Mouse (Mus musculus) frontal cortex, postnatal 10 days (tissue): Measurements from ENCODE around the gene Slc9c1.
"Not testable (repeated sequence)": the region's sequence is repeated elsewhere in the genome, so short reads cannot be mapped to it uniquely, and the experiment has no call there.

ENCODE experiments used
- DNase-seq, 2 experiments: peaks; one replicate each; pipeline ENCODE4 v3.0.0; 2022; ENCODE audit warnings: low spot score in 2 of 2, mixed read lengths in 1 of 2

Gene Slc9c1

DNA sequence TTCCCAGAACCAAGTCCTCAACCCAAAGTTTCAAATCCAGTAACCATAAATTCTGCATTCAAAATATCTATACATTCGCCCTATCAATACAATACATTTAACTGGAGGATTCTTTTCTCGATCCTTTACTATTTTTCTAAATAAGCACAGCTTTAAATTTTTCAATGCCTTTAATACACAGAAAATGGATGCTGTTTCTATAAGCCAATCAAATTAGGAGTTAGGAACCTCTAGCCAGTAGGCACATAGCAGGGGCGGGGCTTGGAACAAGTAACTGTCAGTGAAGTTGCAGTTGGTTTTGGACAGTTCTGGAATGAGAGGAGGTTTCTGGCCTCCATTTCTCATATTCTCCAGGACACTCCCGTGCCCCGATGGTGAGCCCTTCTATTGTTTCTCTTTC lies at the start of gene Slc9c1:
Slc9c1 (plus strand) TSS at position 301 of the 400 bp plus-strand sequence.
- no peak for DNase-seq

DNA sequence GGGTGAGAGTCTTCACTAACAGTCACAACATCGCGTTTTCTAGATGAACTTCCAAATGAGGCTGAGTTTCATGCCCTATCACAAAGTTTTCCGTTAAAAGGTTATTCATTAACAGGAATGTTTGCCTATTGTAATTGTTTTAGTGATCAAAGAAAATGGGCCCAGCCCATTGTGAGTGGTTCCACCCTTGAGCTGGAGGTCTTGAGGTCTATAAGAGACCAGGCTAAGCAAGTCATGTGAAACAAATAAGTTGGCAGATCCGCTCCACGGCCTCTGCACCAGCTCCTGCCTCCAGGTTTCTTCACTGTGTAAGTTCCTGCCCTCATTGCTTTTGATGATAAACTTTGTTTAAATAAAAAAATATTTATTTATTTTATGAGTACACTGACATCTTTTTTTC lies 42.2 kb upstream of the Slc9c1 start, which contains the start of gene Gm609:
Gm609 (minus strand) TSS at position 43 of the 400 bp plus-strand sequence.
- DNase-seq = no peak

DNA sequence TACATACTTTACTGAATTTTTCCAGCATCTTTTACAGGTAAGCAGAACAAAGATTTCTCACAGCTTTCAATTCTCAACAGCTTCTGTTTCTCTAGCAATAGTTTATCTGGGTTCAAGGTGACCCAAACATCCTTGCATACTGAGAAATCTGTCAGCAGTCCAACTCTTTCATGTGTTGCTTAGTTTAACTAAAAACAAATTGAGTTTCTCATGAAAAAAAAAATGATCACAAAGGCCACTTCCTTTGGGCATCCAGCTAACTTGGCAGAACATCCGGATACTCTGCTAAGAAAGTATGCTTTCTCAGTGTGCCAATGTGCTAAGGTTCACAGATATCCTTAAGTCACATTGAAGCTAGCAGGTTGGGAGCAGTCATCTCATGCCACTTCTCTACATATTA lies 39.8 kb upstream of the Slc9c1 start:
- no peak for DNase-seq

DNA sequence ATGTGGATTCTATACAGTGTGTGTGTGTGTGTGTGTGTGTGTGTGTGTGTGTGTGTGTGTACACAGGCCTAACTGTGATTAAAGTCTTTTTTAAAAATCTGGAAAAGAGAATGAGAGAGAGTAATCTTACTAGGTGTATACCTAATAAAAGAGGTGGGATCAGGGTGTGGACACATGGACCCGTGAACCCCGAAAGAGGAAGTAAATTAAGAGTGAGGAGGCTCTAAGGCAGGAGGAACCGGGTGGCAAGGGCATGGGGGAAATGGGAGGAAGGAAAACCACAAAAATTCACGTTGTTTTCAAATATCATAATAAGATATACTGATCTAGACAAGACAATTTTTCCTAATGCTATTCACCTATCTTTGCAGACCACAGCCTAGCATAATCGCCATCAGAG lies 9.6 kb upstream of the Slc9c1 start:
- DNase-seq = no peak

DNA sequence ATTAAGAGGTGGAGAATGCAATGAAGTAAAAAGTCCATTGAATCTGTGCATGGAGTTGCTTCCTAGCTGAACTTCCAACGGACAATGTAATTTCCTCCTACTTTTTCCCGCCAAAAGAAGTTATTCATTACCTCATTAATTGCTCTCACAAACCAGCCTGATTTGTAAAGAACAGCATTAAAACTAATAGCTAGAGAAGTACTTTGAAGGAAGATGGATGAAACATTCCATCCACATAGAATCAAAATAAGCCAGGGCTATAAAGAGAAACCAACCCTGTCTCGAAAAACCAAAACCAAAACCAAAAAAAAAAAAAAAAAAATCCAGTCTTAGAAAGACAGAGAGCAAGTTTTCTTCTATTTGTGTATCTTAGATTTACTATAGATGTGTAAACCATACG lies 3.2 kb upstream of the Slc9c1 start, which contains the start of gene Gm17783:
Gm17783 (minus strand) TSS at position 101 of the 400 bp plus-strand sequence.
- DNase-seq = no peak

DNA sequence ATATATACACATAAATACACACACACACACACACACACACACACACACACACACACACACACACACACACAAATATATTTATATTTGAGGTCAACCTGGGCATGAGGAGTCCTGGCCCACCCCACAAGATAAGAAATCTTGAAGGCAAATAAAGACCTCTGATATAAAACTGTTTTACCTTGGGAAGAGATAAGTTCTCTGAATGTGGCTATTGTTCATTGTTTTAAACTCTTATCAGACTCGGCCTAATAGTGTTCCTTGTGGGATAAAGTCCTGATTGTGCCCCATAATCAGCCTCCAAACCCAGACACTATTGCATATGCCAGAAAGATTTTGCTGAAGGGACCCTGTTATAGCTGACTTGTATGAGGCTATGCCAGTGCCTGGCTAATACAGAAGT lies 3.2 kb downstream of the Slc9c1 start:
- not testable (repeated sequence) for DNase-seq

DNA sequence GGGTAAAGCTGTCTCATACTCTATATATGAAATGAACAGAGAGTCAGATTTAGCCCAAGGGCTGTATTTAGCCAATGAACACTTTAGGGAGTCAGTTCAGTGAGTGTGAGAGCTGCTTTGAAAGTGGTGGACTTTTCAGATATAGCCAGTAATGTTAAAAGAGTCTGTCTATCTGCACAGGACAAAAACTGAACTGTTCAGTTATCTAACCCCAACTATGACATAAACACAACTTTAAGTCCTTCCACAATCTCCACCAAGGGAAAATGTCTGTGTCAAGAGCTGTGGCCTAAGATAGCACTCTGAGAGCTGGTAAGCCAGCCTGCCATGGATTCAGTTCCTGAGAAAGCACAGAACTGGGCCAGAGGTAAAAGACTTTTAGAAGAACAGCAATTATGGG lies 7.0 kb downstream of the Slc9c1 start:
- no peak for DNase-seq

DNA sequence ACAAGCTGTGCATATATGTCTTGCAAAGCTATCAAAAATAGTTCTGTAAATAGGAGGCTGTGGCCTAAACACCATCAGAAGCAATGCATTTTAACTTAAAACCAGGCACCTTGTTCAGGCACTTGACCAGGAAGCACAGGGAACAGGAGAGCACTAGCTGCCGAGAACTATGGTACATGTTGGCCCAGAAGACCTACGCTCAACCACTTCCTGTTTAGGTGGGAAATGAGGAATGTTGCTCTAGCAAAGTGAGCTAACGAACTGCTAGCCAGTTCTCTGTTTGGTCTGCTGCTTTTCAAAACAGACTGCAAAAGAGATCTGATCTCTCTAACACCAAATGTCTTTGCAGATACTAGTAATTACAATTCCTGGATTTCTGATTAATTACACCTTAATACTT lies 9.2 kb downstream of the Slc9c1 start:
- no peak for DNase-seq

DNA sequence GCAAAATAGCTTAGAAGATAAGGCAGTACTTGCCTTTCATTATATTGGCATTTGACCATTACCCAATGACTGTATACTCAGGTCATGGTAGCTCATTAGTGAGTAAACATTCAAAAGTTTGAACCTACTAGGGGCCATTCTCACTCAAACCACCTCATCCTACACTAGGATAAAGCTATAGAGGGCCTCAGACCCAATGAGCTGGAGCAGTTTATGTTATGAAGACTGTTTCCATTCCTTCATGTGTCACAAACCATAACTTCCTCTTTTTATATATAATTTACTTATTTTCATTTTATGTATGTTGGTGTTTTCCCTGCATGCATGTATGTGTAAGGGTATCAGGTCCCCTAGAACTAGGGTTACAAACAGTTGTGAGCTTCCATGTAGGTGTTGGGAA lies 12.9 kb downstream of the Slc9c1 start:
- DNase-seq = no peak

DNA sequence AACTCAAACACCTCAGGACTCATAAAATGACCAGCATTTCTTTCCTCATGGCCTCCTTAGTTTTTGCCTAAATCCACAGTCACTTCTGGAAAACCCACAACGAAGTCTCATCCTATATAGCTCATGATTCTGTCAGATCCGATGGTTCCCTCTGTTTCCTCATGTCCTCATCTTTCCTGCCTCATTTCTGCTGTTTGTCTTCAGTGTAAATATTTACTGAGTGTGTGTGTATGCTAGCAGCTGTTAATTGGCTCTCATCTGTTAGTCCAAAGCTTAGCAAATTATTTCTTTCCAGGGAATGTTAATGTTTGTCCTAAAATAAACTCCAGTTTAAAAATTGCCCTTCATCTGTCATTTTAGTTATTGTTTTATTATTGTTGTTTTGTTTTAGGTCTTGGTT lies 16.5 kb downstream of the Slc9c1 start:
- no peak for DNase-seq

DNA sequence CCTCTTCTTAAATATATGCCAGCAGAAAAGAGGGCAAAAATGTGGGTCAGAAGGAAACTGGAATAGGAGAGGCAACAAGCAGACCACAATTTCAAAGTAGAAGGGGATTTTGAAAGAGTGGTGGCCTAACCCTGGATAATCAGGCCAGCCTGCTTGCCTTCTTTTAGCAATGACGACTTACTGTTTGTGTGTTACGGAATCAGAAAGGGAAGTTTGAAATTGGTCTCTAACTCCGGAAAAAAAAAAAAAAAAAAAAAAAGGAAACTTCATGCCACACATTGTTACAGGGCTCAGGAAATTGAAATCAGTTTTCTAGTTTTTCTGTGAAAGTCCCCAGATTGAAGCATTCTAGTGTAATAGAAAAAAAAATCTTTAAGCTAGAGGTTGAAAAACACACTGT lies 26.6 kb downstream of the Slc9c1 start:
- no peak for DNase-seq

DNA sequence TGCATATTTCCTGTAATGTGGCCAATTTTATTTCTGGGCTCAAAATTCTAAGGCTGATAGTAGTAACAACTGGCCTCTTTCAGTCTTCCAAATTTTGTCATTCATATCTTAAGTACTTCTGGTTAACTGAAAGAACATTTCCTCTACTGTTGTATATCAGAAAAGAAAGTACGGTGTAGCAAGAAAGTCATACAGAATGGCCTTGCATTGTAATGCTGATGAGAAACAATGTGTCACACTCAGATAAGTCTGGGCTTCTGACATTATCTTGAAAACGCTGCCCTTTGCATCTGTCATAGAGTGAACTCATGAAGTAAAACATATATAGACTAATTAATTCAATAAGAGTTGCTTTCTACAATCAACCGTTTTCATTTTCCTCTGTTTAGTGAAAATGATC lies 37.2 kb downstream of the Slc9c1 start:
- DNase-seq = no peak

DNA sequence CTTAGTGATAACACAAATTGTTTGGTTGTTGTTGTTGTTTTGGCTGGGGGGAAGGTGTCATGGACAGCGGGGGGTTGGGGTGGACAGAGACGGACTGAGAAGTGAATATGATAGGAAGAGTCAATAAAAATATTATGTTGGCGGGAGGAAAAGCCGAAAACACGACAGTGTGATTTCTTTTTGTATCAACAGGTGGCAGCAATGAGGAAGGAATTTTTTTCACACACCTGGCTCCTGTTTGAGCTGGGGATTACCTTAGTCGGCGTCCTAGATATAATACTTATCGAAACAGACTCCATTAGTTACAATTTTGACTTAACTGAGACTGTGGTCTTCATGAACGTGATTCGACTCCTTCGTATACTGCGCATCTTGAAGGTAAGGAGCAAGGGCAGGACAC lies 44.8 kb downstream of the Slc9c1 start:
- DNase-seq = no peak

DNA sequence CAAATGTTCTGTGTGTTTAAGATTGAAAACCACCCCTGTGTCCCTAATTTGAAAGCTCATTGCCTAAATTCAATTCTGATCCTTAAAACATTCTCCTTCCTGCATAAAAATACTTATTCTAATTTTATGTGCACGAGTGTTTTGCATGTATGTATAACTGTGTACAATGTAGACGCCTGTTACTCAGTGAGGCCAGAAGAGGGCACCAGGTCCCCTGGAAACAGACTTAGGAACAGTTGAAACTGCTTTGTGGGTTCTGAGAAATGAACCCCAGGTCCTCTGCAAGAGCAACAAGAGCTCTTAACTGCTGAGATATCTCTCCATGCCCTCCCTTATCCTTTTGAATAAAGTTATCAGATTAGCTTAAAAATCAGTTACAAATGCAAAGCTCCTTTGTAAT lies 47.4 kb downstream of the Slc9c1 start:
- peak in 1 of 2 experiments; percentile 10 for DNase-seq

DNA sequence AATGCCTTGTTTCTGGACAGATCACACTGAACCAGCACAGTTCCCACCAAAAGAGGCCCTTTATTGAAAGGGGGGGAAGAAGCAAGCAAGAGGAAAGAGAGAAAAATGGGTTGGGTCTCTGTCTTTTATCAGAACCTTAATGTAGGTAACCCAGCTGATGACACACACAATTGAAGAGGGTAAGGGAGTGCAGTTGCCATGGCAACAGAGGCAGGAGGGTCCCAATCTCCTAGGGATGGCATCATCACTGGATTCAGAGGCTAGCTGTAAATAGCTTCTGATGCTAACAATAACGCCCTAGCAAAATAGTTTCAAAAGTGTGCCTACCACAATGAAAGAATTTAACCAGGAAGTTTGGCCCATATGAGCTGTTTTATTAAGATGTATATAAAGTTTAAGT lies 58.5 kb downstream of the Slc9c1 start:
- no peak for DNase-seq

DNA sequence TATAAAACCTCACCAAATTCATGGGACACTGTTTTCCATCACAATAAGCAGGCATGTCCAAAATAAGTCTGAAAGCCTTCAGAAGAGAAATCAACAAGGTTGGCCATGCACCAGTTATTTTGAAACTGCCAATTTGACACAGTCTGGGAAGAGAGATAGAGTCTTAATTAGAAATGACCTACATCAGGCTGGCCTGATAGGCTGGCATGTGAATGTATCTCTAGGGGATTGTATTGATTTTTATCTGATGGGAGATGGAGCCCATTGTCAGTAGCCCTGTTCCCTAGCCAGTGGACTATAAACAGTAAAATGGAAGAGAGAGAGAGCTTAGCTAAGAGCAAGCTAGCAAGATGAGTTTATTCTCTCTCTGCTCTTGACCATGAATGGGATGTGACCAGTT lies 60.4 kb downstream of the Slc9c1 start:
- DNase-seq = no peak

DNA sequence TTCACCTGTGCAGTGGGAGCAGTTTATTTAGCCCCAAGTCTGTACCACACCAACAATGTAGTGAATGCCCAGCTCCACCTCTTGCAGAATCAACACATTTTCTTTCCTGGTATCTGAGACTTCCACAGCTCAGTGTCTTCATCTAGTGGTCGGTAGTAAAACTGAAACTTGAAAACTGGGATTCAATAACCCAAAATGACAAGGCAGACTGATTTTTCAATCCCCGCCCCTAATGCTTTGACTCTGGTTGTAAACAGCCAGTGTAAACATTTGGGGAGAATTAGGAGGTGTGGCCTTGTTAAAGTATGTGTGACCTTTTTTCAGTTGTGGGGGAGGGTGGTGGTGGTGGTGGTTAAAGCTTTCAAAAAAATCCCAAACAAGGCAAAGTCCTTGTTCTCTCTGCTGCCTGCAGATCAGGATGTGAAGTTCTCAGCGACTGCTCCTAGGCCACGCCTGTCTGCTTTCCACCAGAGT lies 73.4 kb downstream of the Slc9c1 start:
- DNase-seq = no peak

DNA sequence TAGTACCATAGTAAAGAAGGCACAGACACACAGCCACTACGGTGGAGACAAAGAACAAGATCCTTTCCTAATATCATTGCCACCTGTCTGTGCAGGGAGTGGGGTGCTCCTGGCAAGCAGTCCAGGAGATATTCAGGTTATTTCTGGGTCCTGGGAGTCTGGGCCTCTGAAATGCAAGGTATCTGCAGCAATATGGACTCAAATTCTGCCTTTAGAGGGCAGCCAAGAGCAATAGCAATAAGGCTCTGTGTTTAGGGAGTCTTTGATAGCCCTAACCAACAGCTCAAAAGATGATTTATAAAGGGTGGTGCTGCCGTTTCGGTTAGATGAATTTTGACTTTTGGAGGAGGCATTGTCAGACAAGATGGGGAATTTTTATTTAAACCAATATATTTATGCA lies 74.2 kb downstream of the Slc9c1 start:
- peak in 1 of 2 experiments; percentile 14 for DNase-seq

DNA sequence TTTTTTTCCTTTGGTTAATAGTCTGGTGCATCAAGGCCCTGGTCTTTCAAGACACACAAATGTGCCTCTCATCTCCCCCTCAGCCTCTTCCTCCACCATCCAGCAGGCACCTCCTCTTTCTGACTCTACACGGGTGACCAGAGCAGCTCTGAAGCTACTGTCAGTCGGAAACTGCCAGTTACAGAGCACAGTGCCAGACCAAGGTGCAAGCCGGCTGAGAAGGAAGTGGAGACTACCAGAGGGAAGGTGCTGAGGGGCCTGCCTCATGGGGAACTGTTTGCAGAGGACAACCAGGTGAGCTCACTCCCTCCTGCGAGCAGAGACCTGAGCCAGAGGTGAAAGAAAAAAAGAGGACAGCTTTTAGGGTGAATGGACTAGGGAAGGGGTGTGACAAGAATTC lies 75.2 kb downstream of the Slc9c1 start, which contains the start of gene Gcsam:
Gcsam (plus strand) TSS at position 114 of the 400 bp plus-strand sequence.
- no peak for DNase-seq

DNA sequence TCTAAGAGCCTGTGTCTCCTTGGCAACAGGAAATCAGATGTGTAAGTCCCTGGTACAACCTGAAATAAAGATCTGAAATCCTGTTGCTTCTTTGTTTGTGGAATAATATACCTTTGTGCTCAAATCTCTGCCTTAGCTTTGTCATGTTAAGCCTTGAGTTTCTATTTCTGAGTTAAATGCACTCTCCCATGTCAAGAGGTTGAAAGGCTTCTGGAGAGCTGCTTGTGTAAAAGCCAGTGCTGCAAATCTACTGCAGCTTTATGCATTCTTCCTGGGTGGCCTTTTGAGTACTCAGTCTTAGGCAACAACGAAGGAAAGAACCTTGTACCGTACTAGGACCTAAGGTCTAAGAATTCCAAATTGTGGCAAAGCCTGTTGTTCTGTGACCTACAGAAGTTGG lies 78.1 kb downstream of the Slc9c1 start:
- no peak for DNase-seq

DNA sequence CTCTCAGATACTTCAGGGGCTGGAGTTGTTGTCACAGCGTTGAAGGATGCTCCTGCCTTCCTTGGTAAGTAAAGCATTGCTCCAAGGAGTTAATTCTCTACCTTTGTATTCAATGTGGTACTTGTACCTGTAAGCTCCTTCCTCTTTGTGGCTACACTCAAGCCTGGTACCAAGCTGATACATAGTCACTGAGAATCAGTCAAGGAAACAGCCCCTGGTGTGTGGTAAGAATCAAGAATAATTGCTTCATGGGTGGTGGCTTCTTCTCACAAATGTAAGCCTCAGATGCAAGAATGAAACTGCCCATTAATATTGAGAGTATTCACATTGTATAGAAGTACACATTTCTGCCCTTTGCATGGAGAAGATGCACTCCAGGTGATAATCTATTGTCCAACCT lies 80.8 kb downstream of the Slc9c1 start:
- DNase-seq = no peak

DNA sequence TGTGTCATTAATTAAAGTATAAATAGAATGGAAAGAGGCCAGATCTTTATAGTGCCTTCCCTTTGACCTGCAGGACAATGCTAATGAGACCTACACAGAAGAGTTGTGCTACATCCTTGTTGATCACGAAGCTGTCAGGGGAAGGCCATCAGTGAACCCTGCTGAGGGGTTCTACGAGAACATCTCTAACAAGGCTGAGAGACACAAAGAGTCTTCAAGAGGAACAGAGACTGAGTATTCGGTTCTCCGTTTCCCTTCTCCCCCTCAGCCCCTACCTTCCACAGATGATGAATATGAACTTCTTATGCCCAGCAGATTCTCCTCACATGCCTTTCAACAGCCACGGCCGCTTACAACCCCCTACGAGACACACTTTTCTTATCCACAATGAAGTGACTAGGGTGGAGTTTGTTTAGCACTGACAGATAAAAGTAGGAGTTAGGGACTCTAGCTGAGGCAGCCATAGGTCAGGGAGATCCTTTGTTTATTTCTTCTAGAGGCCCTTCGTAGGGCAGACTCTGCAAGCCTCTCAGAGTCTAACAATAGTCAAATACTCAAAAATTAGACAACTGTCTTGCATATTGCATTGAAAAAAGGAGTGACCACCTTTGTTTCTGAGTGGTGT lies 84.8 kb downstream of the Slc9c1 start:
- no peak for DNase-seq

DNA sequence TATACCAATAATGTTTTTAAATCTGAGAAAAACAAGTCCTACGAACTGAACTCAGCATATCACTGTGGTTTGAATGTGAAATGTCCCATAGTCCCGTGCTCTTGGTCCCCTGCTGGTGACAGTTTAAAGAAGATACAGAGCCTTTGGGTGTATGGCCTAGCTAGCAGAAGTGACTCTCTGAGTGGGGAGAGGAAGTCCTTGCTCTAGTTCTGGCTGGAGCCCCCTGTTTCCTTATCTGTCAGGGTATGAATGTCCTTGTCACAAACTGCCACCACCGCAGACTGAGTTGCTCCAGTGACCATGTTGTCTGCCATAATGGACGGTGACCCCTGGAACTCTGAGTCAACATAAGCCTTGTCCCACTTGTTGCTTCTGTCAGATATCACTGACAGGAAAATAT lies 88.1 kb downstream of the Slc9c1 start:
- no peak for DNase-seq

DNA sequence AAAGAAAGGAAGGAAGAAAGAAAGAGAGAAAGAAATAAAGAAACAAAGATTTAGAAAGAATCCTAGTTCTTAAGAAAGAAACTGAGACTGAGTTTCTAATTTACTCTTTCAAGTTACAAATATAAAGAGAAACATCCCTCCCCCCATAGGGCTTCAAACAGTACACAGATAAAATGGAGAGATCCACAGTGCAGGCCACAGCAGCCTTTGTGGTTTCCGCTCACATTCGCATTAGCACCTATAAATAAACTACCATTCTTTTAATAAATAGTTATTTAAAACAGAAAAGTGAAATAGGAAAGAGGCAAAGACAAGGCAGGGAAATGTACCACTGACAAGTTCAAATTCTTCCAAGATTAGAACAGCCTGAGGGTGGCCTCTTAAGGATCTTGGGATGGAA lies 89.7 kb downstream of the Slc9c1 start:
- DNase-seq = no peak
